Mouse (Mus musculus) erythroblast, embryonic 14.5 days (primary cell): ENCODE data around the gene Erg. TPM values are rescaled to one million over a fixed set of nuclear protein-coding genes. Genes with fewer than 3 reads are reported as not detected.

Experiments
- H3K27me3 ChIP-seq: 2 replicates; pipeline ENCODE4 v1.6.1; 2012; ENCODE audit warnings: inconsistent platforms; ENCODE audit not compliant: control insufficient read depth
- H3K36me3 ChIP-seq: 2 replicates; pipeline ENCODE4 v1.6.1; 2012; ENCODE audit warnings: mild to moderate bottlenecking, inconsistent platforms; ENCODE audit not compliant: control insufficient read depth
- H3K4me1 ChIP-seq: 2 replicates; pipeline ENCODE4 v1.6.1; 2012; ENCODE audit warnings: inconsistent platforms; ENCODE audit not compliant: control insufficient read depth
- H3K4me3 ChIP-seq: replicated peaks from 2 replicates; pipeline ENCODE3; 2012; ENCODE audit warnings: moderate library complexity, mild to moderate bottlenecking, inconsistent platforms
- H3K9me3 ChIP-seq: 2 replicates; pipeline ENCODE4 v1.6.1; 2012; ENCODE audit warnings: low read length, inconsistent platforms, mixed read lengths; ENCODE audit not compliant: control insufficient read depth
- GATA1 ChIP-seq: IDR thresholded peaks from 2 replicates; pipeline ENCODE4 v1.6.1; 2012; ENCODE audit warnings: low read length, inconsistent platforms, mixed read lengths
- TAL1 ChIP-seq: IDR thresholded peaks from 3 replicates; pipeline ENCODE4 v1.6.1; 2012; ENCODE audit warnings: low read length, inconsistent platforms, mixed read lengths
- polyA plus RNA-seq: library from polyadenylated mRNA; stranded (reverse); fragments of >175 nt; gene quantifications from 2 replicates; pipeline ENCODE4 v1.2.3, GENCODE M21; 2012

Erg gene
- polyA plus RNA-seq, 1 experiment: not detected

DNA sequence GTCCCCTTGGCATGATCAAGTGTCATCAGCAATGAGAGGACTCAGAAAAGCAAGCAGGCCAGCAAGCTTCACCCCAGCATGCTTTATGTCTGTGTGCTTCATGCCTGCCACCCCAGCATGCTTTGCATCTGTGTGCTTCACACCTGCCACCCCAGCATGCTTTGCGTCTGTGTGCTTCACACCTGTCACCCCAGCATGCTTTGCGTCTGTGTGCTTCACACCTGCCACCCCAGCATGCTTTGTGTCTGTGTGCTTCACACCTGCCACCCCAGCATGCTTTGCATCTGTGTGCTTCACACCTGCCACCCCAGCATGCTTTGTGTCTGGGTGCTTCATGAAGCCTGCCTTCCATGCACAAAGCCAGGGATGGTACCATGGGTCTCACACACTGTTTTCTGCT, 33.3 kb downstream of the Erg start:
- H3K36me3 ChIP-seq: no peaks in the 10 kb centered on the region
- no peak overlapping the region for H3K4me3 ChIP-seq
- H3K27me3 ChIP-seq: no peaks in the 10 kb centered on the region

DNA sequence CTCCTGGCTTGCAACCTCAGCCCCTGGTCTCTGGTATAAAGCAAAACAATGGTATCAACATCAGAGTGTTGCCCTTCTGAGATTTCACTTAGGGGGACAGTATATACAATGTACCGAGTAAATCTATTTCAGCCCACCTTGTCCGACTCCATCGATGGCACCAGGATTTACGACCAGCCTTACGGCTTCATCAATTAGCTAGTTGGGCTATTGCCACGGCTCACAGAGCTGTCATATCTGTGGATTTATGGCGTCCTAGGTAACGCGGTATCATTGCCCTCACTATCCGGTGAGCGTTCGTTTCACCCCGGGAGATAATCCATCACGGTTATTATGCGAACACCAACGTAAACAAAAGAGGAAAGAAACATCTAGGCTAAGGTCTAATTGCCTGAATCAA, 33.9 kb downstream of the Erg start:
- Histone ChIP-seq H3K9me3 (no peaks in the 10 kb centered on the region), H3K36me3 (no peaks in the 10 kb centered on the region), H3K27me3 (no peaks in the 10 kb centered on the region), H3K4me1 (no peaks in the 10 kb centered on the region), H3K4me3 (no peak overlapping the region)
- TF ChIP-seq GATA1 (no peak), TAL1 (no peak)

More for the DNA sequence above, 33.3 kb downstream of the Erg start:
- TF ChIP-seq GATA1 (no peak), TAL1 (no peak)
- no peaks in the 10 kb centered on the region for H3K9me3 ChIP-seq
- H3K4me1 ChIP-seq: no peaks in the 10 kb centered on the region

DNA sequence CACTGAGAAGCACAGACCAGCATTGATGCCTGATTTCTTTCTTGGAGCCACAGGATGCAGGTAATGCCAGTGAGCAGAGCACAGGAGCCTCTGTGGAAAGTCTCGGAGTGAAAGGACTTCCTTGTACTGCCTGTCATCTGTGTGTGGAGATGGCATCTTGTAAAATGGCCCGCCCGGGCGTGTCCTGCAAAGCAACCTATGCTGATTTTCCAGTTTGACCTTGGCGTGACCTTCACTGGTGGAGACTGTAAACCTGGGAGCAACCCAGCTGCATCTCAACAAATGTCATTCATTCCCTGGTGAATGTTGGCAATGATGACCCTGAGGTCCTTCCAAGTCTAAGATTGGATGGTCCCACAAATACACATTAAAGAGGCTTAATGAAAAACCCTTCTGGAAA, 35.9 kb downstream of the Erg start:
- H3K27me3 ChIP-seq: no peaks in the 10 kb centered on the region
- no peak for TF ChIP-seq TAL1
- no peak for TF ChIP-seq GATA1
- H3K4me1 ChIP-seq: no peaks in the 10 kb centered on the region
- H3K36me3 ChIP-seq: no peaks in the 10 kb centered on the region
- H3K4me3 ChIP-seq: no peak overlapping the region
- no peaks in the 10 kb centered on the region for H3K9me3 ChIP-seq

DNA sequence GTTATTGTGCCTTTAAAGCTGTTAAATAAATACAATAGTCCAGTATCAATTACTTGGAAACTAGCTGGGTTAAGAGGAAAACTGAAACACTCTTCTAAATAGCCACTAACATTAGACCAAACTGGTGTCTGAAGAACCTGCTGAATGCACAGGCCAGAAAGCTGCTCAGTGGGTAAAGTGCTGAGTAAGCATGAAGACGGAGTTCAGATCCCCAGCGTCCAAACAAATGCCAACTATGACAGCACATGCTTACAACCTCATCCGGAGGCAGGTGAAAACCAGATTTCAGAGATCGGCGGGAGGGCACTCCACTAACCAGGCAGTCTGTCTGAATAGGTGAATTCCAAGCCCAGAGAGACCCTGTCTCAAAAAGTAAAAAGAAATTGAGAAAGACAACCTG, 41.6 kb downstream of the Erg start:
- Histone ChIP-seq H3K36me3 (no peaks in the 10 kb centered on the region), H3K4me3 (no peak overlapping the region), H3K4me1 (no peaks in the 10 kb centered on the region), H3K9me3 (no peaks in the 10 kb centered on the region), H3K27me3 (no peaks in the 10 kb centered on the region)
- TF ChIP-seq GATA1 (no peak), TAL1 (no peak)

DNA sequence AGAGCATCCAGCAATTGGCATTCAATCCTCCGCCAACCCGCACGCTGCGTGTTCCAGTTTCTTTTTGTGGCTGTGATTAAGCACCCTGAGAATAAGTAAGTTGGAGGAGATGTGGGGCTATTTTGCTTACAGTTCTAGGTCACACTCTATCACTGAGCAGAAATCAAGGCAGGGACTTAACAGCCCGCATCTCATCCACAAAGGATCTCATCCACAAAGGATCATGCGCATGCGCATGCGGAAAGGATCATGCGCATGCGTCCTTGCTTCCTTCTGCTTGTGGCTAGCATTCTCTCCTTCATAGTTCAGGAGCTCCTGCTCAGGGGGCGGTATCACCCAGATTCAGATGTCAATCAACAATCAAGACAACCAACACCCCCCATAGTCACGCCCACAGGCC, 42.9 kb downstream of the Erg start:
- H3K4me3 ChIP-seq: no peak overlapping the region
- H3K36me3 ChIP-seq: no peaks in the 10 kb centered on the region
- no peaks in the 10 kb centered on the region for H3K9me3 ChIP-seq
- TF ChIP-seq GATA1: no peak
- no peak for TF ChIP-seq TAL1
- no peaks in the 10 kb centered on the region for H3K4me1 ChIP-seq
- H3K27me3 ChIP-seq: no peaks in the 10 kb centered on the region

DNA sequence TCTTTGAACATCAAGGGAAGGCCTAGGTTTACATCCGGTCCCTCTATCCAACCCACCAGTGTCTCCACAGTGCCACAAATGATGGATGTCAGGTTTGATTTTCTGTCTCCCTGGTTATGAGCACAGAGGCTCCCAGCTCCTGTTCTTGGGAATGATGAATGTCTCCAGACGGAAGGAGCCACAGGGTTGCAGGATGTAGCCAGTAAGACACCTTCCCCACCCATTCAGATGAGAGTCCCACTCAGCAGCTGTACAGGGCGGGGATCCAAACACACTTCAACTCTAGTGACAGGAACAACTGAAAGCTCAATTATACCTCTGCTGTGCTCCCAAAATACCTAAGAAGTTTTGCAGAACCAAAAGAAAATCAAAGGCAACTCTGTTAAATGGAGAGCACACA, 51.2 kb downstream of the Erg start:
- no peak overlapping the region for H3K4me3 ChIP-seq
- H3K36me3 ChIP-seq: no peaks in the 10 kb centered on the region
- no peaks in the 10 kb centered on the region for H3K9me3 ChIP-seq
- TF ChIP-seq TAL1 (no peak), GATA1 (no peak)
- H3K4me1 ChIP-seq: no peaks in the 10 kb centered on the region
- H3K27me3 ChIP-seq: no peaks in the 10 kb centered on the region

DNA sequence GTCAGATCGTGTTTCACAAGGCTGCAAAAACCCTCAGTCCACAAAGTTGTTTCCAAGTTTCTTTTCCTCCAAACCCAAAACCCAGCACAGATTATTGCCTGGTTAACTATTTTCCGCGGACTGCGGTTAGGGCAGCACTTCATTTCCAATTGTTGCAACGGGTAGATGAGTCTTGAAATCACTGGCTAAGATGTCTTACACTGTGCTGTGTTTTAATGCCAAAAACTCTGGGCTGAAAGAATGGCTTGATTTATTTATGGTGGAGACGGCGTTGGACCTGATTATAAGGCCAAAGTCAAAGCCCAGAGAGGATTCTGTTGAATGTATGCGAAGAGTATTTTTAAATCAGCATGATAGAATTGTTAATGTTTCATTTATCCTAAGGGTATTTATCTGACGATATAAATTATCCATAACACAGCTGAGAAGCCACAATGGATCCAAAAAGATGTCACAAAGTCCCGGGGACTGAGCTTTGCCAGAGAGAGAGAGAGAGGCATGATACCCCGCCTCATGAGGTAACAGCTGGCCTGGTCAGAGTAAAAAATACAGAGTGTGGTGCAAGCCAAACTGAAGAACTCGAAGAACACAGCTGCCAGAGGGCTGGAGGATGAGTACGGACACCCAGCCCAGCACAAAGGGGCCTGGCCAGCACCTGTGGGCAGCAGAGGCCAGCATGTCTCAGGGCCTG, 53.9 kb downstream of the Erg start:
- H3K9me3 ChIP-seq: no peaks in the 10 kb centered on the region
- no peaks in the 10 kb centered on the region for H3K27me3 ChIP-seq
- H3K4me1 ChIP-seq: no peaks in the 10 kb centered on the region
- no peak overlapping the region for H3K4me3 ChIP-seq
- H3K36me3 ChIP-seq: no peaks in the 10 kb centered on the region
- TF ChIP-seq GATA1 (no peak), TAL1 (no peak)

DNA sequence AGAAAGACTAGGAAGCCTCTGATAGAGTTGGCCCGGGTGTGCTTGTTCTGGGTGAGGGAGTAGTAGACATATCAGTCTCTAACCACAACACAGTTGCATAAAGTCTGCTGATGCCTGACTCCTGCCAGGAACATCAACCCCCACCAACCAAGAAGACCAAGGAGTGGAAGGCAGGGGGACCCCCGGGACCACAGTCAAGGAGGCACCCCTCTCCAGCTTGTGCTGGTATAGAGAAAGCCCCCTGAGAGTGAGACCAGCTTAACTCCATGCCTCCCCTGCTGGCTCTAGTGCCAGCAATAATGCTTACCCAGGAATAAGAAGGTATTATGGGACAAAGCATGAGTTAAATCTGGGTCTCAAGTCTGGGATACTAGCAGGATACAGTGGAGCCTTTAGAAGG, 58.8 kb downstream of the Erg start:
- no peaks in the 10 kb centered on the region for H3K36me3 ChIP-seq
- no peaks in the 10 kb centered on the region for H3K4me1 ChIP-seq
- no peaks in the 10 kb centered on the region for H3K27me3 ChIP-seq
- H3K4me3 ChIP-seq: no peak overlapping the region
- no peaks in the 10 kb centered on the region for H3K9me3 ChIP-seq
- TF ChIP-seq GATA1 (no peak), TAL1 (no peak)

DNA sequence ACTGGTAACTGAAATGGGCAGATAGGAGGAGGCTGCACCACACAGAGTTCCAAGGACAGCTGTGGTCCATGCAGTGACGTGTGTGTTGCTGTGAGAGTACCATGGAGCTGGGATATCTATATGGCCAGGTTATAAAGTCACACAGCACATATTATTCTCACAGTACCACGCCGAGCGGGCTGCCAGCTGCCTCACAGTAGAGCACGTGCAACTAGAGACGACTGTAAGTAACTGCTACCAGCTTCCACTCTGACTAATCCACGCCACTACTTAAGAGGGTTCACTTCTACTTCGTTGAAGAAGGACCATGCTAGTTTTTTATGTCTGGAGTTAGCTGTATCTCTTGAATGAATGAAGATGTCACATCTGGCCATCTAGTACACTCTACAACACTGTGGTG, 66.9 kb downstream of the Erg start:
- Histone ChIP-seq H3K4me3 (no peak overlapping the region), H3K4me1 (no peaks in the 10 kb centered on the region), H3K36me3 (no peaks in the 10 kb centered on the region), H3K9me3 (no peaks in the 10 kb centered on the region), H3K27me3 (no peaks in the 10 kb centered on the region)
- TF ChIP-seq GATA1: no peak
- TF ChIP-seq TAL1: no peak

DNA sequence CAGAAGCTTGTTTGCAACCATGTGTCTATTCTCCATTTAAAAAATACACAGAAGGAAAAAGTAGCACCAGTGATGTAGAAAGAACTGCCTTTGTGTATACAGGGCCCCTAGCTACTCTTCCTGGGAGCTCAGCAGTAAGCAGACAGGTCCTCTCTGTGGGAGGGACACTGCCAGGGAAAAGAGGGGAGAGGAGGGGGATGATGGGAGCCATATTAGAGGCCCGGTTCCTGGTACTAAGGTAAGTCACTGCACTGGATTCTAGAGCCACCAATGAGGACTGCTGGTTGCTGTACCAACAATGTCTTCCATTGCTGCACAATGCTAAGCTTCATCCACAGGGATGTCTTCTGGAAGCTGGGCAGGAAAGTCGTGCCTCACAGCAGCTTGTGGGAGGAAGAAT, 80.3 kb downstream of the Erg start:
- TF ChIP-seq GATA1 (no peak), TAL1 (no peak)
- Histone ChIP-seq H3K4me1 (no peaks in the 10 kb centered on the region), H3K9me3 (no peaks in the 10 kb centered on the region), H3K27me3 (no peaks in the 10 kb centered on the region), H3K4me3 (no peak overlapping the region), H3K36me3 (no peaks in the 10 kb centered on the region)
